Mouse (Mus musculus): Measurements from ENCODE around the gene Nubpl.

Nubpl gene

GRCm38 (mm10) chr12:52242712-52243111, 145.2 kb downstream of the Nubpl start:
- DNase-seq (ENCODE audit: low read depth, low spot score): no peak

- no peak for DNase-seq (ENCODE audit: low read depth, low spot score)
Measured at GRCm38 (mm10) chr12:52247438-52247837, 149.9 kb downstream of the Nubpl start.

- no peak for DNase-seq (ENCODE audit: low read depth, low spot score)
Measured at GRCm38 (mm10) chr12:52248531-52248930, 151.0 kb downstream of the Nubpl start.

- DNase-seq (ENCODE audit: low read depth, low spot score): no peak
Measured at GRCm38 (mm10) chr12:52254089-52254488, 156.6 kb downstream of the Nubpl start.

GRCm38 (mm10) chr12:52268131-52268530, 170.6 kb downstream of the Nubpl start:
- DNase-seq (ENCODE audit: low read depth, low spot score): no peak

GRCm38 (mm10) chr12:52272828-52273227, 175.3 kb downstream of the Nubpl start:
- DNase-seq (ENCODE audit: low read depth, low spot score): no peak

- no peak for DNase-seq (ENCODE audit: low read depth, low spot score)
Measured at GRCm38 (mm10) chr12:52276320-52276719, 178.8 kb downstream of the Nubpl start.

- DNase-seq (ENCODE audit: low read depth, low spot score): no peak
Measured at GRCm38 (mm10) chr12:52281232-52281631, 183.7 kb downstream of the Nubpl start.

- no peak for DNase-seq (ENCODE audit: low read depth, low spot score)
Measured at GRCm38 (mm10) chr12:52284471-52284870, 186.9 kb downstream of the Nubpl start.

- no peak for DNase-seq (ENCODE audit: low read depth, low spot score)
Measured at GRCm38 (mm10) chr12:52286802-52287201, 189.3 kb downstream of the Nubpl start.

GRCm38 (mm10) chr12:52288537-52288936, 191.0 kb downstream of the Nubpl start:
- DNase-seq (ENCODE audit: low read depth, low spot score): no peak

GRCm38 (mm10) chr12:52288941-52289567, 191.5 kb downstream of the Nubpl start:
- DNase-seq (ENCODE audit: low read depth, low spot score): no peak

GRCm38 (mm10) chr12:52289594-52289993, 192.1 kb downstream of the Nubpl start:
- no peak for DNase-seq (ENCODE audit: low read depth, low spot score)

- DNase-seq (ENCODE audit: low read depth, low spot score): no peak
Measured at GRCm38 (mm10) chr12:52293931-52294330, 196.4 kb downstream of the Nubpl start.

GRCm38 (mm10) chr12:52297988-52298387, 200.5 kb downstream of the Nubpl start:
- DNase-seq (ENCODE audit: low read depth, low spot score): no peak

GRCm38 (mm10) chr12:52298683-52299082, 201.1 kb downstream of the Nubpl start:
- DNase-seq (ENCODE audit: low read depth, low spot score): no peak

- DNase-seq (ENCODE audit: low read depth, low spot score): no peak
Measured at GRCm38 (mm10) chr12:52302961-52303360, 205.4 kb downstream of the Nubpl start.

GRCm38 (mm10) chr12:52306348-52306747, 208.8 kb downstream of the Nubpl start:
- DNase-seq (ENCODE audit: low read depth, low spot score): no peak

GRCm38 (mm10) chr12:52307331-52307982, 209.9 kb downstream of the Nubpl start:
- DNase-seq (ENCODE audit: low read depth, low spot score): no peak

GRCm38 (mm10) chr12:52308628-52309027, 211.1 kb downstream of the Nubpl start:
- DNase-seq (ENCODE audit: low read depth, low spot score): no peak

- DNase-seq (ENCODE audit: low read depth, low spot score): no peak
Measured at GRCm38 (mm10) chr12:52314818-52315217, 217.3 kb downstream of the Nubpl start.

GRCm38 (mm10) chr12:52317635-52318034, 220.1 kb downstream of the Nubpl start:
- no peak for DNase-seq (ENCODE audit: low read depth, low spot score)

- DNase-seq (ENCODE audit: low read depth, low spot score): no peak
Measured at GRCm38 (mm10) chr12:52318426-52318825, 220.9 kb downstream of the Nubpl start.

Measured in retina, adult 2 months (tissue).